Mouse (Mus musculus) megakaryocyte, embryonic 14.5 days (primary cell): ENCODE data around the gene Babam2. TPM values are rescaled to one million over a fixed set of nuclear protein-coding genes. Genes with fewer than 3 reads are reported as not detected.

Experiments used
- H3K27me3 ChIP-seq: replicated peaks from 2 replicates; pipeline ENCODE3; 2012; ENCODE audit warnings: inconsistent platforms
- H3K36me3 ChIP-seq: replicated peaks from 2 replicates; pipeline ENCODE3; 2012; ENCODE audit warnings: low read length, inconsistent platforms, mixed read lengths
- H3K4me1 ChIP-seq: 2 replicates; pipeline ENCODE4 v1.6.1; 2012; ENCODE audit warnings: inconsistent platforms
- H3K4me3 ChIP-seq: replicated peaks from 2 replicates; pipeline ENCODE3; 2012; ENCODE audit warnings: moderate library complexity, mild to moderate bottlenecking, inconsistent platforms
- H3K9me3 ChIP-seq: 2 replicates; pipeline ENCODE4 v1.6.1; 2012; ENCODE audit warnings: inconsistent platforms
- FLI1 ChIP-seq: IDR thresholded peaks from 2 replicates; pipeline ENCODE4 v1.6.1; 2012; ENCODE audit warnings: low read length, inconsistent platforms, mixed read lengths
- GATA1 ChIP-seq: IDR thresholded peaks from 3 replicates; pipeline ENCODE4 v1.6.1; 2012; ENCODE audit warnings: mixed read lengths, low read length, inconsistent platforms, borderline replicate concordance
- polyA plus RNA-seq: library from polyadenylated mRNA; stranded (reverse); fragments of >175 nt; gene quantifications from 2 replicates; pipeline ENCODE4 v1.2.3, GENCODE M21; 2012; ENCODE audit warnings: low replicate concordance; ENCODE audit not compliant: insufficient read depth

Babam2 gene
- polyA plus RNA-seq, 1 experiment = 87.2 TPM

DNA sequence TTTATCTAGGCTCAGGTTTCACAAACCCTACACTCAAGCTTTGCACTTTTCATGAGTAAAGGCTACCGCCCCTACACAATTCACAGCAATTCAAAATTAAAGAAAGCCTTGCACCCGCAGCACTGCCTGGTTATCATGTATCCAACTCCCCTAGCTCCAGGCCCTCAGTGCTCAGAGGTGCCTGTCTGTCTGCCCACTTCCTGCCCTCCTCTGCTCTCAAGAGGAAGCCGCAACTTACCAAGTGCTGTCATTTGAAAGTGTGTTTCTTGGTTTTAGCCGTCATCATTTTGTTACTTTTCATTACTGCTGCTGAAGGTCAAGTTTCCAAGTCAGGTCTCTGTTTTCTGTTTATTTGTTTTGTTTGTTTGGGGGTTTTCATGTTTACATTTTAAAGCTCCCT, 221.1 kb downstream of the Babam2 start:
- H3K4me3 ChIP-seq = no peak overlapping the region

DNA sequence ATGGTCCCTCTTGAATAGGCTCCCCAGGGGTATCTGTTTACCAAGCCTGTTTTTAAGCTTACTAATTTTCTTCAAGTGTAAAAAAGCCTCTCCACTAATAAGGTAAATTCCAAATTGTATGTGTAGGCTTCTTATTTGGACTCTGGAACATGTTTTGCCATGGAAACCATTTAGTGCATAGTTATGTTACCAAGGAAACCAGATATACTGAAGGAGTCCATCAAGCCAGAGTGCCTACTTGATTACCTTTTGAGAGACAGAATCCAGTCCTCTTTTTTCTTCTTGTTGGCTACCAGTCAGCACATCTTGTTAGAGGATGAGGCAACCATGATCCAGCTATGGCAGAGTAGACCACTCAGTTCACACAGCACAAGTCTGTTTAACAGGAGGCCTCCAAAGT, 222.6 kb downstream of the Babam2 start:
- TF ChIP-seq GATA1 (no peak), FLI1 (no peak)
- Histone ChIP-seq H3K27me3 (no peaks in the 10 kb centered on the region), H3K9me3 (no peaks in the 10 kb centered on the region), H3K36me3 (peaks cover 19% of the 10 kb centered on the region), H3K4me1 (peaks cover 63% of the 10 kb centered on the region), H3K4me3 (no peak overlapping the region)

More for the DNA sequence above, 221.1 kb downstream of the Babam2 start:
- H3K9me3 ChIP-seq = no peaks in the 10 kb centered on the region
- no peak for TF ChIP-seq GATA1
- TF ChIP-seq FLI1 = no peak
- H3K27me3 ChIP-seq = no peaks in the 10 kb centered on the region
- peaks cover 67% of the 10 kb centered on the region for H3K4me1 ChIP-seq
- H3K36me3 ChIP-seq = peaks cover 20% of the 10 kb centered on the region

DNA sequence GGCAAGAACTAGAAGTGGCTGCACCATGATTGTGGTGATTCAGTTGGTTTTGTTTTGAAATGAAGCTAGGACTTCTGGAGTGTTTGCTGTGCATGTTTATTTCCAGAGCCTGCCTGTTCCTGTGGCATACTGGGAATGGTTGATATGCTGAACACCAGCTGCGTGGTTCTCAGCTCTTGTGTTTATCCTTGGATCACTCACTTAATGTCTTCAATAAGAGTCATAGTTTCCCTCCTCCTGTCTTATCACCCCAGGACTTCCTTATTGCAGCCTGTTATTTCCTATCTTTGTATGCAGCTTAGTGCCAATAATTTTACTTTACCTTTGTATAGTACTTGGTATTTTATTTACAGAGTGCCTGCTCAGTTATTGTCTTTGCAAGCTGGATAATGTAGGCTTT, 223.4 kb downstream of the Babam2 start:
- H3K4me3 ChIP-seq = no peak overlapping the region
- H3K27me3 ChIP-seq = no peaks in the 10 kb centered on the region
- no peak for TF ChIP-seq GATA1
- TF ChIP-seq FLI1 = no peak
- H3K4me1 ChIP-seq = peaks cover 61% of the 10 kb centered on the region
- H3K36me3 ChIP-seq = peaks cover 19% of the 10 kb centered on the region
- no peaks in the 10 kb centered on the region for H3K9me3 ChIP-seq

DNA sequence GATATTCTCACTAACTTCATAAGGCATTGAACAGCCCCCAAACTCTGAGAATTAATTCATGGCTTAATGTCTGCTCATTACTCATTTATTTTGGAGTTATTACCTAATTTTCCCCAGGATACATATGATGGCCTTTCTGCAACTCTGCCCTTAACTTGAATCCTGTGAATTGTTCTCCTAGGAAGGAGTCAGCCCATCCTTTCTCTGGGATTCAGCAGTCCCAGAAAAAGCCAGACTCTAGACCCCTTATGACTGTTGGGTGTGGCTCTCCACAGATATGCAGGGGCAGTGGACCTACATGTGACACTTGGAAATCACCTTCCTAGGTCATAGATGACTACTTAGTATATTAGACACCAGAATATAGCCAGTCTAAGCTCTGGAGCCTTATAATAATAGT, 226.6 kb downstream of the Babam2 start:
- Histone ChIP-seq H3K4me3 (no peak overlapping the region), H3K36me3 (peaks cover 12% of the 10 kb centered on the region), H3K9me3 (no peaks in the 10 kb centered on the region), H3K27me3 (no peaks in the 10 kb centered on the region), H3K4me1 (peaks cover 35% of the 10 kb centered on the region)
- no peak for TF ChIP-seq FLI1
- TF ChIP-seq GATA1 = no peak

DNA sequence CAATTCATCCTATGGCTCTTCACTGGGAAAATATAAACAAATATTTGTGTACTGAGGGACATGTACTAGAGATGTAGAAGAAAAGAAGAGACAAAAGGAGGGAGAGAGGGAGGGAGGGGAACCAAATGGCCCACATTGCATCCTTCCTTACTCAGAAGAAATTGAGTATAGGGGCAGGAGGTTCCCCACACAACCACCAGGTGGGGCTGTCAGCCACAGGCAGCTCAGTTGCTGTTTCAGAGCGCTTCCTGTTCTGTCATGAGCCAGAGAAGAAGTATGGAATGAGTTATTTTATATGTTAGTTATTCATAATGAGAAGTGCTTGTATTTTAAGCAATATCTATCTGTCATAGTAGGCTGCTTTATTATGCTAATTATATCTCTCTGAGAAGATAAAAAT, 229.1 kb downstream of the Babam2 start:
- H3K4me3 ChIP-seq = no peak overlapping the region
- TF ChIP-seq GATA1 (no peak), FLI1 (no peak)
- no peaks in the 10 kb centered on the region for H3K27me3 ChIP-seq
- H3K4me1 ChIP-seq = peaks cover 11% of the 10 kb centered on the region; the same call in 1 of the 2 replicates
- peaks cover 12% of the 10 kb centered on the region for H3K36me3 ChIP-seq
- H3K9me3 ChIP-seq = no peaks in the 10 kb centered on the region

DNA sequence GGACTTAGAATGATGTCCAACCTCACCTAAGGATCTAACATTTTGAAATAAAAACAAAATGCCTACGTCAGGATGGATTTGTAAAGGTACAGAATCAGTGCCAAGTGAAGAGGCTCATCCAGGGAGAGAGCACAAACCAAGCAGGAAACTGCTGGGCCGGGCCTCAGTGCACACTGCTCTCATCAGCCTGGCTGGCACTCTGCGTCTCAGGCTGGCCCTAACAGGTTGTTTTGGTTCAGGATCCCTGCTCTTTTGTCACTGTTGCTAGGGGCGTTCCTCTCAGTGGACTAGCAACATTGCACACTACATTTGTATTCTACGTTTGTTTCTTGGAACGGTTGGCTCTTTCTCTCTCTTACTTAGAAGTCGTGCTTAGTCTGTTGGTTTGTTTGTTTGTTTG, 231.5 kb downstream of the Babam2 start:
- peaks cover 11% of the 10 kb centered on the region for H3K36me3 ChIP-seq
- H3K4me1 ChIP-seq = peaks cover 13% of the 10 kb centered on the region
- TF ChIP-seq GATA1 = no peak
- no peaks in the 10 kb centered on the region for H3K9me3 ChIP-seq
- H3K27me3 ChIP-seq = no peaks in the 10 kb centered on the region
- no peak overlapping the region for H3K4me3 ChIP-seq

DNA sequence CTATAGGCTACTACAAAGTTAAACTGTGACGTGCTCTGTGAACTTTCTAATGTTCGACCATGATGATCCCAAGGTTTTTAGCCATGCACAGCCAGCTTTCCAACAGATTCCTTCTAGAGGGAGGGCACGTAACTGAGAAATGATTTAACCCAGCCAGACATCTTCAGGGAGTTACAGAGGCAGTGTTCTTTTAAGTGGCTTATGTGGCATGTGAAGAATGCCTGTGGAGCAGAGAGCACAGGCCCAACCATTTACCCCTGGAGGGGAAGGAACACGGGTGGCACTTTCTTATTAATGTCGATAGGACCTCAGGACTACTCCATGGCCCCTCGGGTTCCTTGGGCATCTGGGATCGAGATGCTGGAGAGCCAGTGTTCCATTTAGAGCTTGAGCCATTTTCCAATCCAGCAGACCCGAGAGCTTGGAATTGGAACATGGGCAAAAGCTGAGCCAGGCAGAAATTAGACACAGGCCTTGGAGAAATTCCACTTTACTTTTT, 233.7 kb downstream of the Babam2 start:
- TF ChIP-seq FLI1 (no peak), GATA1 (no peak)

DNA sequence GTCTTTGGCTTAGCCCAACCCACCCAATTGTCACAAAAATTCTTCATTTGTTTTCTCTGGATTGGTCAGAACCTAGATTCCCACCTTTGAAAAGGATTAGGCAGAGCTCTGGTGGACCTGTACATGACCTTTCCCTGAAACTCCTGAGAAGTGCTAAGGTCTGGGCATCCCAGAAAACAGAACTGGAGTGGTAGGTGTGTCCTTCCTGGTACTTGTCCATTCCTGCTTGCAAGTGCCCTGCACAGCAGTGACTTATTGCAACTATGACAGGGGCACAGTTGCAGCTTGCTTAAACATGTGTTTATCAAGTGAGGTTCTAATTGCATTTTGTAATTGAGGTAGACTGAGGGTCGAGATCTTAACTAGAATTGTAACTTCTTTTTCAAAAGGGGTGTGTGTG, 234.2 kb downstream of the Babam2 start:
- Histone ChIP-seq H3K36me3 (peaks cover 7% of the 10 kb centered on the region), H3K4me3 (no peak overlapping the region), H3K4me1 (peaks cover 17% of the 10 kb centered on the region), H3K9me3 (no peaks in the 10 kb centered on the region), H3K27me3 (no peaks in the 10 kb centered on the region)
- TF ChIP-seq FLI1 (no peak), GATA1 (no peak)

More for the DNA sequence above, 233.7 kb downstream of the Babam2 start:
- Histone ChIP-seq H3K27me3 (no peaks in the 10 kb centered on the region), H3K4me3 (no peak overlapping the region), H3K36me3 (peaks cover 11% of the 10 kb centered on the region), H3K9me3 (no peaks in the 10 kb centered on the region), H3K4me1 (peaks cover 16% of the 10 kb centered on the region)

DNA sequence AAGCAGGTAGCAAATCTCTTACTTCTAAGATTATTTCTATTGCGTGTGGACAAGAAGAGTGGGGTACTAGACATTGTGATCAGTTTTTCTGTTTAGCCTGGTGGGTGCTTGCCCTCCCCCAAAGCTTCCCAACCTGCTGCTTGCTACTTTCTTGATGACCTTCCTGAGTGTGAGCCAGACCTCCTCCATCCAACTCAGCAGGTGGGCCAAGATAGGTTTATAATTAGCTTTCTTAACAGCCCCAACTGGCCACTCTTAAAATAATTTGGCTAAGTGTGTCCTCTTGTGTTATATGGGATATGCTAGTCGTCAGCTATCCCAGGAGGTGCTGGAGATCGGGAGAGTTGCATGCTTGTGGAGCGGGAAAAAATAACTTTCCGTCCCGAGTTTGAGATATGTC, 235.8 kb downstream of the Babam2 start:
- TF ChIP-seq GATA1 (no peak), FLI1 (no peak)
- Histone ChIP-seq H3K27me3 (no peaks in the 10 kb centered on the region), H3K9me3 (no peaks in the 10 kb centered on the region)

DNA sequence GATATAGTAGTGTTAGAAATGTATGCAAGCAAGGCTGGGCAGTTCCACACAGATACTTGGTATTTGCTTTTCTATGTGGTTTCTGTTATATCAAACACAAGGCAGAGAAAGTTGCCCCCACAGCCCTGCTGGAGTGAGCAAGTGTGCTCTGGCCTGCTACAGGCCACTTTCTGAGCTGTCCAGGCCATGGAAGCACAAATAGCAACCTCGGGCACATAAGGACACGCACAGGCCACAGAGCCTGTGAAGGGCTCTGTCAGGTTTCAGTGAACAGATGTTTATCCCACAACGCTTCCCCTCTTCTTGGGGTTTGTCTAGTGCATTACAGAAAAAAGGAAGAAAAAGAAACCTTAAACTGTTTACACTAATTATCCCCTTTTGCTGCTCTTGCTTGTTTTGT, 236.9 kb downstream of the Babam2 start:
- Histone ChIP-seq H3K4me1 (peaks cover 18% of the 10 kb centered on the region), H3K27me3 (no peaks in the 10 kb centered on the region), H3K36me3 (peaks cover 6% of the 10 kb centered on the region), H3K4me3 (no peak overlapping the region), H3K9me3 (no peaks in the 10 kb centered on the region)
- no peak for TF ChIP-seq GATA1
- TF ChIP-seq FLI1 = no peak

More for the DNA sequence above, 235.8 kb downstream of the Babam2 start:
- Histone ChIP-seq H3K36me3 (peaks cover 6% of the 10 kb centered on the region), H3K4me3 (no peak overlapping the region), H3K4me1 (peaks cover 18% of the 10 kb centered on the region)

DNA sequence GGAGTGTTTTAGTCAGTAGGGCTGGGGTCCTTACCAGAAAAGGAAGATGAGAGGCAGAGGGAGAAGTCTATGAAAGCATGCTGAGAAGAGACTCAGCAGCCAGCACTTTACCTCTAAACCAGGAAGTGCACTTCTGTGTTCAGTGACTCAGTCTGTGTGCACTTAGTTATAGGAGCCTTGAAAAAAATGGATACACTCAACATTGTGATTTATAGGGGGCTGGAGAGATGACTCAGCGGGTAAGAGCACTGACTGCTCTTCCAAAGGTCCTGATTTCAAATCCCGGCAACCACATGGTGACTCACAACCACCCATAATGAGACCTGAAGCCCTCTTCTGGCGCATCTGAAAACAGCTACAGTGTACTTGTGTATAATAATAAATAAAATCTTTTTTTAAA, 238.5 kb downstream of the Babam2 start:
- peaks cover 18% of the 10 kb centered on the region for H3K4me1 ChIP-seq
- no peaks in the 10 kb centered on the region for H3K27me3 ChIP-seq
- H3K4me3 ChIP-seq = no peak overlapping the region
- no peaks in the 10 kb centered on the region for H3K9me3 ChIP-seq
- TF ChIP-seq GATA1 (no peak), FLI1 (no peak)
- peaks cover 6% of the 10 kb centered on the region for H3K36me3 ChIP-seq
